Mouse (Mus musculus): ENCODE measurements at regions not wholly inside any gene's neighbourhood (a gene's known extent, or its start where the extent isn't known, plus 50 kb on each side); places are given as distances from the start of the nearest gene placed in this dataset.

DNA sequence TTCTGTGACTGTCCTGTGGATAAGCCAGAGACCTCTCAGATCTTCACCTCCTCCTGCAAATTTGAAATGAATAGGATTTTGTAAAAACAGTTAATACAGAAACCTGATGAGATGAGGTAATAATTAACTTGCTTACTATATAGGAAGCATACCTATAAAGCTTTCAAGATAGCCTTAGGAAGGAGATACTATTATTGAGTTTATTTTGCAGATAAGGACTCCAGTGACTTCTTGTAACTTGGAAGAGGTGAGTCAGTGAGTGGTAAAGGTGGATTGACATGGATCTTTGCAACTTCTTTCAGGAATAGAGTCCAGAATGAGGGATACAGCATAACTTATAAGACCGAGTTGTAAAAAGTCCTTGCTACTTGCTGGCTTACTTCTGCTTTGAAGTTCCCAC lies 315.7 kb upstream of the Slco3a1 start:
- 91% methylated on average over 1 of the region's 1 CpGs for WGBS
- H3K27ac ChIP-seq (replicated peaks), result no peak overlapping the region
- no peaks in the 10 kb centered on the region for H3K36me3 ChIP-seq
- H3K9ac ChIP-seq (replicated peaks), result no peak overlapping the region
- no peak for ATAC-seq (replicated peaks)
- H3K4me3 ChIP-seq, result no peak overlapping the region
- no peaks in the 10 kb centered on the region for H3K9me3 ChIP-seq
- H3K4me1 ChIP-seq, result no peaks in the 10 kb centered on the region
- H3K4me2 ChIP-seq (replicated peaks), result no peak overlapping the region
- no peaks in the 10 kb centered on the region for H3K27me3 ChIP-seq

DNA sequence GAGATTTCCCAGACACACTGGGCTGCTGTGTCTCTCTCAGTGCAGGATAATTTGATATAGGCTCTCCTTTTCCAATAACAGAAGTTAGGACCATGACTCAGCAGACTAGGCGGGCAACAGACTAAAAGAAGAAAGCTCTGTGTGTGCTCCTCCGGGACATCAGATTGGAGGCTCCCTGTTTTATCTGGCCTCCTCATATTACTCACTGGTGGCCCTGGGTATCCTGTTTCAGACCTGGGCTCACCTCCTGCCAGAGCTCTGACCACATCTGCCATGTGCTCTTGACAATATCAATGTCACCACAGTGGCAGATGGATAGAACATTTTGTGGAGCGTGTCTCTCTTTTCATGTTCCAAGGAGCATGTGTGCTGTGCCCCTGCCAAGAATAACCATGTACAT lies 308.1 kb upstream of the Slco3a1 start:
- H3K4me2 ChIP-seq (replicated peaks), result no peak overlapping the region
- no peaks in the 10 kb centered on the region for H3K4me1 ChIP-seq
- no peak overlapping the region for H3K9ac ChIP-seq (replicated peaks)
- no peaks in the 10 kb centered on the region for H3K9me3 ChIP-seq
- H3K27me3 ChIP-seq, result no peaks in the 10 kb centered on the region
- H3K36me3 ChIP-seq, result no peaks in the 10 kb centered on the region
- ATAC-seq (replicated peaks), result no peak
- H3K4me3 ChIP-seq, result no peak overlapping the region
- WGBS, result 75% methylated on average over 3 of the region's 3 CpGs
- no peak overlapping the region for H3K27ac ChIP-seq (replicated peaks)

- Histone ChIP-seq H3K27me3 (no peaks in the 10 kb centered on the region), H3K36me3 (no peaks in the 10 kb centered on the region), H3K4me2 (replicated peaks) (no peak overlapping the region), H3K4me1 (peaks cover 12% of the 10 kb centered on the region), H3K9me3 (no peaks in the 10 kb centered on the region), H3K4me3 (no peak overlapping the region), H3K9ac (replicated peaks) (no peak overlapping the region), H3K27ac (replicated peaks) (no peak overlapping the region; the same call in 1 of the 2 replicates)
- 5% methylated on average over 6 of the region's 6 CpGs for WGBS
- ATAC-seq (replicated peaks), result 0 out of 2 replicates have a peak, but pooled peaks have one; percentile 41
Measured at GRCm38 (mm10) chr7:74844306-74844929, 289.8 kb upstream of the Slco3a1 start.

DNA sequence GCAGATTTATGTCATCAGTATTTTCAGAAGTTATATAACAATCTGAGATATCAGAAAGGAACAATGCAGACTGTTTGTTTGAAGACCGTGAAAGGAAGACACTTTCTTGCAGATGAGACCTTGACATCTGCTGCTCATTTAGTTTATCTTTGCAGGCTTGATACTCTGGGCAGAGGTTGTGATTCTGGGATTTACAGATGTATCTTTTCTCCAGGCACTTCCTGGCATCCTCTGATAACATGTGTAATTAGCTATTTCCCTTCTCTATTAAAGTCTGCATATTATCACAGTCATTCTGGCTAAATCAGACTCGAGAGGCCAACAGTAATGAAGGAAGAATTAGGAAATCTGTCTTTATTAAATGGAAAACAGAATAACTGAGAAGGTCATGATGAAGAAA lies 268.7 kb upstream of the Slco3a1 start:
- Histone ChIP-seq H3K4me2 (replicated peaks) (no peak overlapping the region), H3K9ac (replicated peaks) (no peak overlapping the region), H3K4me1 (no peaks in the 10 kb centered on the region), H3K9me3 (no peaks in the 10 kb centered on the region), H3K4me3 (no peak overlapping the region), H3K27me3 (no peaks in the 10 kb centered on the region), H3K36me3 (no peaks in the 10 kb centered on the region), H3K27ac (replicated peaks) (no peak overlapping the region)
- no peak for ATAC-seq (replicated peaks)
- WGBS, result 68% methylated on average over 2 of the region's 2 CpGs

GRCm38 (mm10) chr7:74793241-74793640 lies 238.7 kb upstream of the Slco3a1 start:
- Histone ChIP-seq H3K9me3 (no peaks in the 10 kb centered on the region), H3K27ac (replicated peaks) (peak overlapping the region; percentile 39; the same call in 1 of the 2 replicates), H3K4me1 (no peaks in the 10 kb centered on the region), H3K36me3 (no peaks in the 10 kb centered on the region), H3K9ac (replicated peaks) (no peak overlapping the region), H3K4me2 (replicated peaks) (no peak overlapping the region), H3K4me3 (no peak overlapping the region), H3K27me3 (no peaks in the 10 kb centered on the region)
- 45% methylated on average over 1 of the region's 1 CpGs for WGBS
- ATAC-seq (replicated peaks), result peak; percentile 66; the same call in 1 of the 2 replicates

- Histone ChIP-seq H3K27me3 (no peaks in the 10 kb centered on the region), H3K36me3 (no peaks in the 10 kb centered on the region), H3K4me2 (replicated peaks) (no peak overlapping the region), H3K27ac (replicated peaks) (no peak overlapping the region), H3K9ac (replicated peaks) (no peak overlapping the region), H3K9me3 (no peaks in the 10 kb centered on the region), H3K4me3 (no peak overlapping the region), H3K4me1 (no peaks in the 10 kb centered on the region)
- 71% methylated on average over 1 of the region's 1 CpGs for WGBS
- no peak for ATAC-seq (replicated peaks)
Measured at GRCm38 (mm10) chr7:74788696-74789095, 234.1 kb upstream of the Slco3a1 start.

GRCm38 (mm10) chr7:74771435-74772406 lies 217.1 kb upstream of the Slco3a1 start:
- H3K9me3 ChIP-seq, result no peaks in the 10 kb centered on the region
- no peaks in the 10 kb centered on the region for H3K36me3 ChIP-seq
- H3K27ac ChIP-seq (replicated peaks), result no peak overlapping the region
- H3K4me1 ChIP-seq, result no peaks in the 10 kb centered on the region
- no peak overlapping the region for H3K9ac ChIP-seq (replicated peaks)
- H3K4me3 ChIP-seq, result no peak overlapping the region
- 76% methylated on average over 9 of the region's 9 CpGs for WGBS
- H3K27me3 ChIP-seq, result no peaks in the 10 kb centered on the region
- ATAC-seq (replicated peaks), result no peak
- H3K4me2 ChIP-seq (replicated peaks), result no peak overlapping the region

DNA sequence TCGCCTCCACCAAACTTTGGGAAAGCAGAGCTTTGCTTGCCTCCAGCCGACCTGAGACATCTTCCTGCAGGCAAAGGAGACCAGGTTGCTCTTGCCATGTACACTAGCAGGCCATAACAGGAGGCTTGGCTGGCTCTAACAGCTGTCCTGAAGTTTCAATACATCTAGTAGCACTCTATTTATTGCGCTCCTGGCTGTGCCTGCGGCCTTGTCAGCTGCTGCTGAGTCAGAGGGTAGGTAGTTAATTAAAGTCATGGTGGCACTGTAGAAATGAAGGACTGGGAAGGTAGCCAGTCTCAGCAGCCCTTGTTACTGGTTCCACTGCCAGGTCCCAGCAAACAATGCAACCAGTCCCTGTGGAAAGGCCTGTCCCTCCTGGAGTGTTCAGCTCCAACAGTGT lies 212.0 kb upstream of the Slco3a1 start:
- H3K4me2 ChIP-seq (replicated peaks), result no peak overlapping the region
- H3K4me3 ChIP-seq, result no peak overlapping the region
- H3K4me1 ChIP-seq, result no peaks in the 10 kb centered on the region
- H3K9ac ChIP-seq (replicated peaks), result no peak overlapping the region
- H3K27me3 ChIP-seq, result no peaks in the 10 kb centered on the region
- H3K27ac ChIP-seq (replicated peaks), result no peak overlapping the region
- H3K9me3 ChIP-seq, result no peaks in the 10 kb centered on the region
- H3K36me3 ChIP-seq, result no peaks in the 10 kb centered on the region
- ATAC-seq (replicated peaks), result no peak
- WGBS, result 89% methylated on average over 4 of the region's 4 CpGs

DNA sequence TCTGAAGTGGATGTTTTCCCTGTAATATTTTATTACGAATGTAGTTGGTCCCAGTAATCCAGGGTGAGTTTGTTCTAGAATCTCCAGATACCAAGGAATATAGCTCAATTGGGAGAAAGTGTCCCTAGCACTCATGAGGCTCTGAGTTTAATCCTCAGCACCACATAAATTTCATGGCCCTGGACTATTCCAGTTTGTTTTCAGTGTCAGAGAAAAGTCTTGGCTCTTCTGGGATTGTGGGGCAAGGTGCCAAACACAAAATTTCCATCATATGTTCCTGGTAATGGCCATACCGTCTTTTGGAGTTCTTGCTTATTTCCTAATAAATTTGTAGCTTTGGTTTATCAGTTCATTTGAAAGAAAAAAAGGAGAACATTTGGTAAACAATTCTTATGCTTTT lies 202.9 kb upstream of the Slco3a1 start:
- Histone ChIP-seq H3K9me3 (no peaks in the 10 kb centered on the region), H3K4me2 (replicated peaks) (no peak overlapping the region), H3K27me3 (no peaks in the 10 kb centered on the region), H3K9ac (replicated peaks) (no peak overlapping the region), H3K4me3 (no peak overlapping the region), H3K27ac (replicated peaks) (no peak overlapping the region), H3K36me3 (no peaks in the 10 kb centered on the region), H3K4me1 (no peaks in the 10 kb centered on the region)
- no peak for ATAC-seq (replicated peaks)
- 82% methylated on average over 2 of the region's 2 CpGs for WGBS

- H3K27ac ChIP-seq (replicated peaks), result no peak overlapping the region
- H3K4me1 ChIP-seq, result no peaks in the 10 kb centered on the region
- H3K36me3 ChIP-seq, result no peaks in the 10 kb centered on the region
- WGBS, result 81% methylated on average over 1 of the region's 1 CpGs
- H3K9me3 ChIP-seq, result no peaks in the 10 kb centered on the region
- ATAC-seq (replicated peaks), result no peak
- no peak overlapping the region for H3K4me2 ChIP-seq (replicated peaks)
- no peaks in the 10 kb centered on the region for H3K27me3 ChIP-seq
- no peak overlapping the region for H3K4me3 ChIP-seq
- H3K9ac ChIP-seq (replicated peaks), result no peak overlapping the region
Measured at GRCm38 (mm10) chr7:74747704-74748103, 193.1 kb upstream of the Slco3a1 start.

DNA sequence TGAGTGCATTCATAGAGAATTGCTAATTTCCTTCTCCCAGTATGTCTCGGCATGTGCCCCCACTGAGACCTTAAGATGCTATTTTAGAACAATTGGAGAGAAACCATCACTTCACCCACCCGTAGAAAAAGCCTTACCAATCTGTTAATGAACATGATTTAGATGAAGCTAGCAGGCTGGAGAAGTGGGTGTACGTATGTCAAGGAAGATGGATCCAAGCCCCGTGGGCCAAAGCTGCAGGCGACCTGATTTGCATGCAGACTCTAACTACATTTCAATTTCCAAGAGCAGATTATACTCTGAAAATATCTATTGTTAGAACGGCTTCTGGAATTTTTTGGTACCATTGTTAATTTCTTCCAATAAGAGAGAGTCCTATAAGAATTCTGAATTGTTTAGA lies 180.4 kb upstream of the Slco3a1 start:
- ATAC-seq (replicated peaks), result no peak
- no peak overlapping the region for H3K4me2 ChIP-seq (replicated peaks)
- H3K27ac ChIP-seq (replicated peaks), result no peak overlapping the region
- no peak overlapping the region for H3K9ac ChIP-seq (replicated peaks)
- H3K9me3 ChIP-seq, result no peaks in the 10 kb centered on the region
- WGBS, result 62% methylated on average over 6 of the region's 6 CpGs
- no peaks in the 10 kb centered on the region for H3K27me3 ChIP-seq
- H3K36me3 ChIP-seq, result no peaks in the 10 kb centered on the region
- no peak overlapping the region for H3K4me3 ChIP-seq
- H3K4me1 ChIP-seq, result no peaks in the 10 kb centered on the region

DNA sequence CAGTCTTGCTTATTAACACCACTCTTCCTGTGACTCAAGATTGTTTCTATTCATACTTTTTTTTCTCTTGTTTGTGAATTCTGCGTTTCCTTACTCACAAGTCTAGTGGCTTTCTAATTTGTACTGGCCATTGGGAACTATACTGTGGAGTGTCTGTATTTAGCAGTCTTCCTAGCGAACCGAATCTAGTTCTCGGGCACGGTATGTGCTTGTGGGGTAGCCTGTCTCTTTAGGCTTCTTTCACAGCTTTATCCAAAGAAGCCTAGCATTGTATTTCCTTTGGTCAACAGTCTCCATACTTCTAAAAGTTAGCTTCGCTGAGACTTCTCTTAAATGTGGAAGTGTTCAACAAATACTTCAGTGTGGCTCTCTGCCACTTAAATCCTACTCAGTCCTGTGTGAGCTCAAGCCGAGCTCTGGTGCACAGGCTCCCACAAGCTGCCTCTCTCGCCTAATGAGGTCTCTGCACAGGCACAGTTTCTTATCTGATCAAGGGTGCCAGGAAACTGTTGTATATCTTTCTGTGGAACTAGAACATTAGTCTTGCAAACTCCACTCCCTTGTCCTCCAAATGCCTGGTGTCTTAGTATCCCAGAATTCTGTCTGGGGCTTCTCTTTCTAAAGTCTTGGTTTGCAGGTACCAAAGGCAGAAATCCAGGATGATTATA lies 171.9 kb upstream of the Slco3a1 start:
- 76% methylated on average over 8 of the region's 8 CpGs for WGBS
- no peak for ATAC-seq (replicated peaks)
- no peaks in the 10 kb centered on the region for H3K27me3 ChIP-seq

More for the DNA sequence above, 171.9 kb upstream of the Slco3a1 start:
- H3K27ac ChIP-seq (replicated peaks), result no peak overlapping the region
- H3K4me1 ChIP-seq, result no peaks in the 10 kb centered on the region
- no peak overlapping the region for H3K4me2 ChIP-seq (replicated peaks)
- H3K36me3 ChIP-seq, result no peaks in the 10 kb centered on the region
- H3K9me3 ChIP-seq, result no peaks in the 10 kb centered on the region
- H3K4me3 ChIP-seq, result no peak overlapping the region
- H3K9ac ChIP-seq (replicated peaks), result no peak overlapping the region
